Mouse (Mus musculus) urinary bladder, postnatal 10 days (tissue): Measurements from ENCODE around the gene Trem3.

Experiments
- DNase-seq: peaks from one replicate; pipeline ENCODE4 v3.0.0; 2022; ENCODE audit warnings: low spot score

The Trem3 gene

GRCm38 (mm10) chr17:48272158-48272557 is 24.6 kb downstream of the Trem3 start:
- no peak for DNase-seq

GRCm38 (mm10) chr17:48272598-48272997 is 25.0 kb downstream of the Trem3 start:
- no peak for DNase-seq

- no peak for DNase-seq
Measured at GRCm38 (mm10) chr17:48274098-48274497, 26.5 kb downstream of the Trem3 start.

GRCm38 (mm10) chr17:48274885-48275284 is 27.3 kb downstream of the Trem3 start:
- peak; percentile 38 for DNase-seq

- no peak for DNase-seq
Measured at GRCm38 (mm10) chr17:48275736-48276135, 28.2 kb downstream of the Trem3 start.

- no peak for DNase-seq
Measured at GRCm38 (mm10) chr17:48278381-48278780, 30.8 kb downstream of the Trem3 start.

GRCm38 (mm10) chr17:48279002-48279401 is 31.4 kb downstream of the Trem3 start:
- DNase-seq: no peak

- no peak for DNase-seq
Measured at GRCm38 (mm10) chr17:48280943-48281738, 33.6 kb downstream of the Trem3 start.

- no peak for DNase-seq
Measured at GRCm38 (mm10) chr17:48281739-48282085, 34.1 kb downstream of the Trem3 start.

- DNase-seq: no peak
Measured at GRCm38 (mm10) chr17:48286765-48287164, 39.2 kb downstream of the Trem3 start.

- no peak for DNase-seq
Measured at GRCm38 (mm10) chr17:48287276-48287675, 39.7 kb downstream of the Trem3 start.

GRCm38 (mm10) chr17:48293500-48294194 is 46.1 kb downstream of the Trem3 start:
- no peak for DNase-seq

- no peak for DNase-seq
Measured at GRCm38 (mm10) chr17:48299203-48299602, 51.6 kb downstream of the Trem3 start, which contains the start of gene Treml2. TSS of gene Treml2 (plus strand) at chr17:48299498.

GRCm38 (mm10) chr17:48299756-48300155 is 52.2 kb downstream of the Trem3 start:
- no peak for DNase-seq

GRCm38 (mm10) chr17:48300199-48300598 is 52.6 kb downstream of the Trem3 start:
- no peak for DNase-seq

GRCm38 (mm10) chr17:48300861-48301260 is 53.3 kb downstream of the Trem3 start:
- DNase-seq: no peak

GRCm38 (mm10) chr17:48301792-48302191 is 54.2 kb downstream of the Trem3 start:
- DNase-seq: no peak
